Mouse (Mus musculus): ENCODE measurements around the gene Uvrag. TPM values are rescaled to one million over a fixed set of nuclear protein-coding genes. Genes with fewer than 3 reads are reported as not detected.

The Uvrag gene
- total and polyA plus RNA-seq, 3 experiments: 5.9 to 22.1 (median 21.0) TPM

GRCm38 (mm10) chr7:99170519-99170918, 29.6 kb upstream of the Uvrag start:
- no peak overlapping the region for H3K4me3 ChIP-seq

GRCm38 (mm10) chr7:99169717-99170403, 28.9 kb upstream of the Uvrag start:
- Histone ChIP-seq H3K36me3 (ENCODE audit: control insufficient read depth, insufficient read depth, low read length) (peaks cover 2% of the 10 kb centered on the region; the same call in 1 of the 2 replicates), H3K79me2 (replicated peaks; ENCODE audit: control insufficient read depth, insufficient read depth, low read length) (no peaks in the 10 kb centered on the region; the same call in 1 of the 2 replicates), H3K27me3 (ENCODE audit: control insufficient read depth, insufficient read depth, low read length) (no peaks in the 10 kb centered on the region), H3K4me1 (ENCODE audit: control insufficient read depth, insufficient read depth, low read length) (peaks cover 3% of the 10 kb centered on the region; the same call in 1 of the 2 replicates), H3K9ac (ENCODE audit: low read depth, low read length) (no peak overlapping the region), H3K4me3 (no peak overlapping the region), H3K27ac (no peak overlapping the region)
- WGBS: 86% methylated on average over 9 of the region's 9 CpGs
- intact Hi-C loops (cut with DNase I): no loop called here
- no peak for DNase-seq
- TF ChIP-seq CTCF (IDR thresholded peaks at IDR 0.05) (no peak), EP300 (IDR thresholded peaks at IDR 0.05; ENCODE audit: insufficient read depth, low read depth, low read length) (no peak), POLR2A (IDR thresholded peaks at IDR 0.05; ENCODE audit: insufficient read depth, low read depth, low read length) (no peak)

More at GRCm38 (mm10) chr7:99170519-99170918, 29.6 kb upstream of the Uvrag start:
- peaks cover 2% of the 10 kb centered on the region; the same call in 1 of the 2 replicates for H3K36me3 ChIP-seq (ENCODE audit: control insufficient read depth, insufficient read depth, low read length)
- DNase-seq: no peak
- H3K9ac ChIP-seq (ENCODE audit: low read depth, low read length): no peak overlapping the region
- H3K27me3 ChIP-seq (ENCODE audit: control insufficient read depth, insufficient read depth, low read length): no peaks in the 10 kb centered on the region
- H3K4me1 ChIP-seq (ENCODE audit: control insufficient read depth, insufficient read depth, low read length): peaks cover 3% of the 10 kb centered on the region; the same call in 1 of the 2 replicates
- intact Hi-C loops (cut with DNase I): no loop called here
- no peak overlapping the region for H3K27ac ChIP-seq
- TF ChIP-seq EP300 (IDR thresholded peaks at IDR 0.05; ENCODE audit: insufficient read depth, low read depth, low read length) (0 out of 2 replicates have a peak, but pooled peaks have one; percentile 41), POLR2A (IDR thresholded peaks at IDR 0.05; ENCODE audit: insufficient read depth, low read depth, low read length) (no peak), CTCF (IDR thresholded peaks at IDR 0.05) (no peak)
- no peaks in the 10 kb centered on the region for H3K79me2 ChIP-seq (replicated peaks; ENCODE audit: control insufficient read depth, insufficient read depth, low read length)
- 71% methylated on average over 6 of the region's 6 CpGs for WGBS

GRCm38 (mm10) chr7:99168756-99169155, 27.8 kb upstream of the Uvrag start:
- Histone ChIP-seq H3K27ac (peak overlapping the region; percentile 40), H3K9ac (ENCODE audit: low read depth, low read length) (no peak overlapping the region), H3K27me3 (ENCODE audit: control insufficient read depth, insufficient read depth, low read length) (no peaks in the 10 kb centered on the region), H3K4me3 (no peak overlapping the region), H3K36me3 (ENCODE audit: control insufficient read depth, insufficient read depth, low read length) (peaks cover 2% of the 10 kb centered on the region; the same call in 1 of the 2 replicates), H3K79me2 (replicated peaks; ENCODE audit: control insufficient read depth, insufficient read depth, low read length) (no peaks in the 10 kb centered on the region; the same call in 1 of the 2 replicates), H3K4me1 (ENCODE audit: control insufficient read depth, insufficient read depth, low read length) (peaks cover 3% of the 10 kb centered on the region; the same call in 1 of the 2 replicates)
- TF ChIP-seq CTCF (IDR thresholded peaks at IDR 0.05) (no peak), EP300 (IDR thresholded peaks at IDR 0.05; ENCODE audit: insufficient read depth, low read depth, low read length) (0 out of 2 replicates have a peak, but pooled peaks have one; percentile 57), POLR2A (IDR thresholded peaks at IDR 0.05; ENCODE audit: insufficient read depth, low read depth, low read length) (no peak)
- peak; percentile 26 to 56 for DNase-seq
- WGBS: 54% methylated on average over 6 of the region's 6 CpGs
- intact Hi-C loops (cut with DNase I): no loop called here

GRCm38 (mm10) chr7:99167939-99168338, 27.0 kb upstream of the Uvrag start:
- no peak overlapping the region for H3K9ac ChIP-seq (ENCODE audit: low read depth, low read length)
- whole genome bisulfite sequencing: 67% methylated on average over 5 of the region's 5 CpGs
- H3K79me2 ChIP-seq (replicated peaks; ENCODE audit: control insufficient read depth, insufficient read depth, low read length): no peaks in the 10 kb centered on the region; the same call in 1 of the 2 replicates
- peaks cover 2% of the 10 kb centered on the region; the same call in 1 of the 2 replicates for H3K36me3 ChIP-seq (ENCODE audit: control insufficient read depth, insufficient read depth, low read length)
- DNase-seq: peak; percentile 38 to 63
- peak overlapping the region; percentile 57 for H3K27ac ChIP-seq
- no peaks in the 10 kb centered on the region for H3K27me3 ChIP-seq (ENCODE audit: control insufficient read depth, insufficient read depth, low read length)
- TF ChIP-seq EP300 (IDR thresholded peaks at IDR 0.05; ENCODE audit: insufficient read depth, low read depth, low read length) (peak; percentile 45; the same call in 1 of the 2 replicates), CTCF (IDR thresholded peaks at IDR 0.05) (no peak)
- intact Hi-C loops (cut with DNase I): no loop called here
- H3K4me3 ChIP-seq: no peak overlapping the region
- no peaks in the 10 kb centered on the region; the same call in 1 of the 2 replicates for H3K4me1 ChIP-seq (ENCODE audit: control insufficient read depth, insufficient read depth, low read length)

- H3K9ac ChIP-seq (ENCODE audit: low read depth, low read length): no peak overlapping the region
- H3K27me3 ChIP-seq (ENCODE audit: control insufficient read depth, insufficient read depth, low read length): no peaks in the 10 kb centered on the region
- intact Hi-C loops (cut with DNase I): no loop called here
- H3K4me1 ChIP-seq (ENCODE audit: control insufficient read depth, insufficient read depth, low read length): no peaks in the 10 kb centered on the region; the same call in 1 of the 2 replicates
- H3K27ac ChIP-seq: no peak overlapping the region
- H3K4me3 ChIP-seq: no peak overlapping the region
- no peak for DNase-seq
- peaks cover 2% of the 10 kb centered on the region; the same call in 1 of the 2 replicates for H3K36me3 ChIP-seq (ENCODE audit: control insufficient read depth, insufficient read depth, low read length)
- WGBS: 32% methylated on average over 8 of the region's 8 CpGs
- TF ChIP-seq EP300 (IDR thresholded peaks at IDR 0.05; ENCODE audit: insufficient read depth, low read depth, low read length) (no peak), POLR2A (IDR thresholded peaks at IDR 0.05; ENCODE audit: insufficient read depth, low read depth, low read length) (no peak), CTCF (IDR thresholded peaks at IDR 0.05) (no peak)
- H3K79me2 ChIP-seq (replicated peaks; ENCODE audit: control insufficient read depth, insufficient read depth, low read length): no peaks in the 10 kb centered on the region; the same call in 1 of the 2 replicates
These were observed 25.2 kb upstream of the Uvrag start for GRCm38 (mm10) chr7:99166159-99166558.

All from heart, adult 2 months (tissue).